Mouse (Mus musculus) midbrain, embryonic 15.5 days (tissue): ENCODE measurements around the gene Gosr1. TPM values are rescaled to one million over a fixed set of nuclear protein-coding genes. Genes with fewer than 3 reads are reported as not detected.

ENCODE experiments used
- polyA plus RNA-seq: library from polyadenylated mRNA; unstranded; fragments of >200 nt; fragmentation: Nextera tagmentation; extraction: Ambion mirVana; gene quantifications from 2 replicates; pipeline ENCODE4 v1.2.1, GENCODE M21; 2015

Gosr1 gene
- polyA plus RNA-seq, 1 experiment from 2014 or later, result 24.5 TPM

Other genes with a start within 250 kb of the Gosr1 start
- gene Abr, start 141.3 kb downstream of the Gosr1 start, polyA plus RNA-seq, result 127 and 128 TPM in 2 replicates
- 0.92 and 1.1 TPM in 2 replicates for gene Bhlha9, start 91.1 kb downstream of the Gosr1 start, polyA plus RNA-seq
- 0.10 and 0.13 TPM in 2 replicates for gene Trarg1, start 83.8 kb downstream of the Gosr1 start, polyA plus RNA-seq
- gene Cpd, start 83.4 kb upstream of the Gosr1 start, polyA plus RNA-seq, result 5.3 and 5.4 TPM in 2 replicates
- gene Tmigd1, start 138.6 kb upstream of the Gosr1 start, polyA plus RNA-seq, result not detected in 2 replicates
- 151 and 155 TPM in 2 replicates for gene Blmh, start 161.2 kb upstream of the Gosr1 start, polyA plus RNA-seq
- gene Slc6a4, start 235.0 kb upstream of the Gosr1 start, polyA plus RNA-seq, result 5.7 TPM in 2 replicates